Mouse (Mus musculus): Measurements from ENCODE around the gene Arhgef2.

DNA sequence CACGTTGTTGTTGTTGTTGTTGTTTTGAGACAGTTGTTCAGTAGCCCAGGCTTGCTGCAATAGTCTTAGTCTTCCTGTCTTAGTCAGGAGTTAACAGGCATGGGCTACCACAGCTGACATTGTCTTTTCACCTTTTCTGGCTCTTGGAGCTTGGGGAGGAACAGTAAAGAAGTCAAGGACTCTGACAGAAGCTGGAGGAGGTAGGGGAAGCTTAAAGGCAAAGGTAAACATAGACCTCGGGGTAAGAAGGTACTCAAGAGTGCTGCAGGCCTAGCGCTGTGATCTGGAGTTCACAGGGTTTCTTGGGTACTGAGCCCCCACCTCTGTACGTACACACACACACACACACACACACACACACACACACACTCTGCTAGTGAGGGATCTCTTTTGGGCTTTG, 23.0 kb downstream of the Arhgef2 start:
- TF ChIP-seq CTCF (IDR thresholded peaks at IDR 0.05) (no peak), EP300 (IDR thresholded peaks at IDR 0.05) (no peak)
